Mouse (Mus musculus): ENCODE measurements around the gene Wdfy2. TPM values are rescaled to one million over a fixed set of nuclear protein-coding genes. Genes with fewer than 3 reads are reported as not detected.

Gene Wdfy2
- polyA plus RNA-seq, 2 experiments = 10.9 to 12.8 TPM

DNA sequence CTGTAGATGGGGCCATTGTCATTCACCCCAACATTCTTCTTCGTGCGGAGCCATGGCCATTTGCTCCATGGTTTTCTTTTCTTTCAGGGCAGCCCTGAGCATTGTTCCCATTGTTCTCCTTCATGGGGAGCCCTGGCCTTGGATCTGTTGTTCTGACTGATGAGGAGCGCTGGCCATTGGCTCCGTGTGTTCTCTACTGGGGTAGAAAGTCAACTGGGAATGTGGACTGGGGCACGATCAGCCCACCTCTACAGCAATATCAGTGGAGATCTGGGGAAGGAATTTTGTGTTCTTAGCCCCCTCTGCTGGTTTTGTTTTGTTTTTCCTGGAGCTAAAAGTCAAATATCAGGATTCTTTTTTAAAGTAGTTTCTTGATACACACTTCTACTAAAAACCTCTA lies 100.2 kb downstream of the Wdfy2 start:
- Histone ChIP-seq H3K9me3 (ENCODE audit: control insufficient read depth, low read length) (0 out of 2 replicates have a peak, but pooled peaks cover 4% of the 10 kb centered on the region), H3K4me2 (replicated peaks; ENCODE audit: low read depth, low read length, severe bottlenecking) (no peak overlapping the region), H3K27me3 (ENCODE audit: control insufficient read depth, insufficient read depth, low read length) (no peaks in the 10 kb centered on the region), H3K4me3 (replicated peaks; ENCODE audit: low read length) (no peak overlapping the region), H3K27ac (replicated peaks; ENCODE audit: low read depth, low read length) (no peak overlapping the region), H3K4me1 (ENCODE audit: control insufficient read depth, insufficient read depth, low read length) (no peaks in the 10 kb centered on the region), H3K36me3 (ENCODE audit: control insufficient read depth, insufficient read depth, low read length) (peaks cover 7% of the 10 kb centered on the region), H3K9ac (ENCODE audit: low read depth, low read length, severe bottlenecking) (no peak overlapping the region)
- DNase-seq (ENCODE audit: low spot score) (peak; percentile 38), ATAC-seq (ENCODE audit: low FRiP score, low read depth) (no peak)
- no peak for TF ChIP-seq POLR2A (IDR thresholded peaks at IDR 0.05; ENCODE audit: borderline replicate concordance, extremely low read depth, insufficient read depth, insufficient read length)
- 82% methylated on average over 5 of the region's 5 CpGs for whole genome bisulfite sequencing

- no peak for TF ChIP-seq POLR2A (IDR thresholded peaks at IDR 0.05; ENCODE audit: borderline replicate concordance, extremely low read depth, insufficient read depth, insufficient read length)
- 95% methylated on average over 3 of the region's 3 CpGs for WGBS
- H3K27me3 ChIP-seq (ENCODE audit: control insufficient read depth, insufficient read depth, low read length) = no peaks in the 10 kb centered on the region
Measured at GRCm38 (mm10) chr14:62939435-62939834, 102.0 kb downstream of the Wdfy2 start.

DNA sequence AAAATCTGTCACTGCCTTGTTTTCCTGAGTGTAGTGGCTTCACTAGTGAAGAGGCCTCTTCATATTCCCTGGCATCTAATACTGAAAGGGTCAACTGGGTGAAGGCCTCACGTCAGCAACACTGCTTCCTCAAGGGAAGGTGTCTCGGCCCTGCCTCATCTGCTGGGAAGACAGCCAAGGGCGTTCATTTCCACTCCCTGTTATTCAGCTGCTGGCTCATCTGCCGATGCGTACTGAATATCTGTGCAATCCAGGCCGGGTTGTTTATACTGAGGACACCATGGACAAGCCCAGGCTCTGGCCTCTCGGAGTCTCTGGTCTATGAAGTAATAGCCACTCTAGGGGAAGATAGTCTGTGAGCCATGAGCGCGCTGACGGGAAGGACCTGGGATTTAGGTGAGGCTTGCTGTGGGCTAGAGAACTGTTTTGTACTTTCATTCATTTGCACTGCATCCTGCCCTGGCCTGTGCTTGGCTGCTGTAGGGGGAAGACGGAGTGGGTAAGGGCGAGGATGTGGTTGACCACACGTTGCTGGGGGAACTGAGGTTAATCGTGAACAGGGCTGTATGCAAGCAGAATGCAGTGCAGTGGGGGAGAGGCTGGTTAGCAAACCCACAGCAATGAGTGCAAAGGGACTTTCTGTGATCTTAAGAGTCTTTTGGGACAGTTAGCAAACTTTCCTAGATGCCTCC lies 103.1 kb downstream of the Wdfy2 start:
- Histone ChIP-seq H3K9me3 (ENCODE audit: control insufficient read depth, low read length) (0 out of 2 replicates have a peak, but pooled peaks cover 4% of the 10 kb centered on the region), H3K27me3 (ENCODE audit: control insufficient read depth, insufficient read depth, low read length) (no peaks in the 10 kb centered on the region), H3K4me2 (replicated peaks; ENCODE audit: low read depth, low read length, severe bottlenecking) (no peak overlapping the region), H3K36me3 (ENCODE audit: control insufficient read depth, insufficient read depth, low read length) (peaks cover 19% of the 10 kb centered on the region), H3K9ac (ENCODE audit: low read depth, low read length, severe bottlenecking) (no peak overlapping the region), H3K27ac (replicated peaks; ENCODE audit: low read depth, low read length) (no peak overlapping the region), H3K4me1 (ENCODE audit: control insufficient read depth, insufficient read depth, low read length) (no peaks in the 10 kb centered on the region), H3K4me3 (replicated peaks; ENCODE audit: low read length) (no peak overlapping the region)
- 83% methylated on average over 14 of the region's 14 CpGs for WGBS
- peak; percentile 44; the same call in 1 of the 2 replicates for ATAC-seq (ENCODE audit: low FRiP score, low read depth)
- DNase-seq (ENCODE audit: low spot score) = no peak
- no peak for TF ChIP-seq POLR2A (IDR thresholded peaks at IDR 0.05; ENCODE audit: borderline replicate concordance, extremely low read depth, insufficient read depth, insufficient read length)

More at GRCm38 (mm10) chr14:62939435-62939834, 102.0 kb downstream of the Wdfy2 start:
- peaks cover 13% of the 10 kb centered on the region for H3K36me3 ChIP-seq (ENCODE audit: control insufficient read depth, insufficient read depth, low read length)
- H3K27ac ChIP-seq (replicated peaks; ENCODE audit: low read depth, low read length) = no peak overlapping the region
- H3K4me2 ChIP-seq (replicated peaks; ENCODE audit: low read depth, low read length, severe bottlenecking) = no peak overlapping the region
- no peak overlapping the region for H3K4me3 ChIP-seq (replicated peaks; ENCODE audit: low read length)
- no peaks in the 10 kb centered on the region for H3K4me1 ChIP-seq (ENCODE audit: control insufficient read depth, insufficient read depth, low read length)
- H3K9ac ChIP-seq (ENCODE audit: low read depth, low read length, severe bottlenecking) = no peak overlapping the region
- ATAC-seq (ENCODE audit: low FRiP score, low read depth) = no peak
- no peak for DNase-seq (ENCODE audit: low spot score)
- H3K9me3 ChIP-seq (ENCODE audit: control insufficient read depth, low read length) = 0 out of 2 replicates have a peak, but pooled peaks cover 4% of the 10 kb centered on the region

GRCm38 (mm10) chr14:62946794-62947193 lies 109.3 kb downstream of the Wdfy2 start:
- TF ChIP-seq POLR2A (IDR thresholded peaks at IDR 0.05; ENCODE audit: borderline replicate concordance, extremely low read depth, insufficient read depth, insufficient read length) = no peak
- no peaks in the 10 kb centered on the region for H3K9me3 ChIP-seq (ENCODE audit: control insufficient read depth, low read length)
- H3K4me3 ChIP-seq (replicated peaks; ENCODE audit: low read length) = no peak overlapping the region
- H3K4me2 ChIP-seq (replicated peaks; ENCODE audit: low read depth, low read length, severe bottlenecking) = no peak overlapping the region
- no peaks in the 10 kb centered on the region for H3K4me1 ChIP-seq (ENCODE audit: control insufficient read depth, insufficient read depth, low read length)
- no peaks in the 10 kb centered on the region for H3K27me3 ChIP-seq (ENCODE audit: control insufficient read depth, insufficient read depth, low read length)
- WGBS = 90% methylated on average over 3 of the region's 3 CpGs
- peaks cover 35% of the 10 kb centered on the region for H3K36me3 ChIP-seq (ENCODE audit: control insufficient read depth, insufficient read depth, low read length)
- DNase-seq (ENCODE audit: low spot score) = no peak
- H3K9ac ChIP-seq (ENCODE audit: low read depth, low read length, severe bottlenecking) = no peak overlapping the region
- H3K27ac ChIP-seq (replicated peaks; ENCODE audit: low read depth, low read length) = no peak overlapping the region
- ATAC-seq (ENCODE audit: low FRiP score, low read depth) = no peak

GRCm38 (mm10) chr14:62956091-62956490 lies 118.6 kb downstream of the Wdfy2 start:
- Histone ChIP-seq H3K27me3 (ENCODE audit: control insufficient read depth, insufficient read depth, low read length) (no peaks in the 10 kb centered on the region), H3K4me2 (replicated peaks; ENCODE audit: low read depth, low read length, severe bottlenecking) (no peak overlapping the region), H3K27ac (replicated peaks; ENCODE audit: low read depth, low read length) (no peak overlapping the region), H3K36me3 (ENCODE audit: control insufficient read depth, insufficient read depth, low read length) (peaks cover 55% of the 10 kb centered on the region), H3K9ac (ENCODE audit: low read depth, low read length, severe bottlenecking) (no peak overlapping the region), H3K9me3 (ENCODE audit: control insufficient read depth, low read length) (no peaks in the 10 kb centered on the region), H3K4me1 (ENCODE audit: control insufficient read depth, insufficient read depth, low read length) (no peaks in the 10 kb centered on the region), H3K4me3 (replicated peaks; ENCODE audit: low read length) (no peak overlapping the region)
- no peak for DNase-seq (ENCODE audit: low spot score)
- WGBS = 90% methylated on average over 9 of the region's 9 CpGs
- no peak for ATAC-seq (ENCODE audit: low FRiP score, low read depth)
- TF ChIP-seq POLR2A (IDR thresholded peaks at IDR 0.05; ENCODE audit: borderline replicate concordance, extremely low read depth, insufficient read depth, insufficient read length) = no peak

Data from limb, embryonic 14.5 days (tissue).